Mouse (Mus musculus) liver, embryonic 13.5 days (tissue): ENCODE measurements around the gene Wdr25. TPM values are rescaled to one million over a fixed set of nuclear protein-coding genes. Genes with fewer than 3 reads are reported as not detected.

ENCODE experiments used
- ATAC-seq: fragments of 200-750 bp; cut with Nextera tagmentation; 2 replicates; pipeline ENCODE4 v1.8.0; 2017; ENCODE audit warnings: low read depth, mild to moderate bottlenecking, moderate number of reproducible peaks, moderate library complexity
- DNase-seq: peaks from one replicate; pipeline ENCODE4 v3.0.0; 2022
- H3K27ac ChIP-seq: fragments of 300-500 bp; sonication (generic); 2 replicates; pipeline ENCODE4 v1.5.1; 2015; ENCODE audit warnings: moderate library complexity, mild to moderate bottlenecking, inconsistent platforms
- H3K27me3 ChIP-seq: fragments of 300-500 bp; sonication (generic); 2 replicates; pipeline ENCODE4 v1.6.1; 2015; ENCODE audit warnings: mild to moderate bottlenecking, inconsistent platforms
- H3K36me3 ChIP-seq: fragments of 300-500 bp; sonication (generic); 2 replicates; pipeline ENCODE4 v1.6.1; 2015; ENCODE audit warnings: mild to moderate bottlenecking, inconsistent platforms
- H3K4me1 ChIP-seq: fragments of 300-500 bp; sonication (generic); replicated peaks from 2 replicates; pipeline ENCODE4 v1.6.1; 2015; ENCODE audit warnings: inconsistent platforms
- H3K4me2 ChIP-seq: fragments of 300-500 bp; sonication (generic); 2 replicates; pipeline ENCODE4 v1.6.1; 2015; ENCODE audit warnings: inconsistent platforms, mild to moderate bottlenecking, moderate library complexity
- H3K4me3 ChIP-seq: fragments of 300-500 bp; sonication (generic); replicated peaks from 2 replicates; pipeline ENCODE4 v1.5.1; 2015; ENCODE audit warnings: mild to moderate bottlenecking, inconsistent platforms
- H3K9ac ChIP-seq: fragments of 300-500 bp; sonication (generic); 2 replicates; pipeline ENCODE4 v1.6.1; 2015; ENCODE audit warnings: mild to moderate bottlenecking, inconsistent platforms
- H3K9me3 ChIP-seq: fragments of 300-500 bp; sonication (generic); replicated peaks from 2 replicates; pipeline ENCODE4 v1.6.1; 2016; ENCODE audit warnings: inconsistent platforms
- WGBS: fragments of 180-500 bp; shearing (Covaris S2); methylation state at CpG from one replicate; pipeline ENCODE4 v1.1.7; 2015; ENCODE audit not compliant: insufficient replicate concordance; 5-methylcytosine and 5-hydroxymethylcytosine counted together
- polyA plus RNA-seq: library from polyadenylated mRNA; unstranded; fragments of >200 nt; fragmentation: Nextera tagmentation; extraction: Ambion mirVana; gene quantifications from 2 replicates; pipeline ENCODE4 v1.2.1, GENCODE M21; 2015

Gene Wdr25
- polyA plus RNA-seq, 1 experiment from 2014 or later: 2.7 TPM

DNA sequence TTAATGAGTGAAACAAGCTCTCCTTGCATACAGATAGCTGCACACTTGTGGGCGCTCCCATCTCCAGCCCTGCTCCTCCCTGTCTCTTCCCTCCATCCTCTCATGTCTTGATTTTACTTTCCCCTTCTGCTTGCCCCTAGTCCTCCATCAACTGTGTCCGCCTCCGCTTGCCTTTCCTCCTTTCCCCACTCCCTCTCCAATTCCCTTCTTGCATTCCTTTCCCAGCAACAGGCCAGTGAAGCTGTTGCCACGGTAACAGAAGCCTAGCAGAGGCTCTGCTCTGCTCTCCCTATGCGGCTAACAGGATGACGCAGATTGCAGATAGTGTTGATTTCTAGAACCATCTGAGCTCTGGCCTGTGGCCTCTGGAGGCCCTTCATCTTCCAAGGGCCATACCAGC lies 22.5 kb downstream of the Wdr25 start:
- peaks cover 2% of the 10 kb centered on the region; the same call in 1 of the 2 replicates for H3K4me1 ChIP-seq
- no peak overlapping the region for H3K27ac ChIP-seq
- no peak for ATAC-seq
- H3K9ac ChIP-seq: no peak overlapping the region
- H3K27me3 ChIP-seq: no peaks in the 10 kb centered on the region
- 63% methylated on average over 6 of the region's 6 CpGs for WGBS
- H3K4me3 ChIP-seq: no peak overlapping the region
- no peaks in the 10 kb centered on the region for H3K36me3 ChIP-seq
- H3K9me3 ChIP-seq: no peaks in the 10 kb centered on the region
- no peak overlapping the region for H3K4me2 ChIP-seq
- DNase-seq: no peak

DNA sequence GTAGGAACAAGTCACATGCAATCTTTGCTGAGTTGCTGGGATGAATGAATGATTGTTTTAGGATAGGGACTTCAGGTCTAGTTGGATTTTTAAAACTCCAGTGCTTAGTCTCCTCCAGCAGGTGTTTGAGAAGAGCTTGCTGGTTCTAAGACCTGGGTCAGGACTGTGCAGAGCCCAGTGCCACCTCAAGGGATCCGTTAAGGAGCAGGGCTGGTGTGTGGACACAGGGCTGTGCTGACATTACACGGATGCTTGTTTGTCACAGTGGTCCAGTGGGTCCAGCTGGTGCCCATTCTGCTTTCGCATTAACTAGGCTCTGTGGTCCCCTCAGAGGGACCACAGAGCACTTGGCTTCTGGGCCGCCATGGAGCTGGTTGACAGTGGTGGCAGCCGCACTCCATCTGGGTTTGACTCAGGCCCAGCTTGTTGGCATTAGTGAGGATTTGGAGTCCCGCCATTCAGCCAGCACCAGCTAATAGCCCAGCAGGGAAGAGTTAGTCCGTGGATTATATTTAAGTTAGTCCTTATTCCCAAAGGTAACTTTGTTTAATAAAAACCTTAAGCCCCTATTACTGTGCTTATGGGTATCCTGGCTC lies 23.1 kb downstream of the Wdr25 start:
- DNase-seq: no peak

DNA sequence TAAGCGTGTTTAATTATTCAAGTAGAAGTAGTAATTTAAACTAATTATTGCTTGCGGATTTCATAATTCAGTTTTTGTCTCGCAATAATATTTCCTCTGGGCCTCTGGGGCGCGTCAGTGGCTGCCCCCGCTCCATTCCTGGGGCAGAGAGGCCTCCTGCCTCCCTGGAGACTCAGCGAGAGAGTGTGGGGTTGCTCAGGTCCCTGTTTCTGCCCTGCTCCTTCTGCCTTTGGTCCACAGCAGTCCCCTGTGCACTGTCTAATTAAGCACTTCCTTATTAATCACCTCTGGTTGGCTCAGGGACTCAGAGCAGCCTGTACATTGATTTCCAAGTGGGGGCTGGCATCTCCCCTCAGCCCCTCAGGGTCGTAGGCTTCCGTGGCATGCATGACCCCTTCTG lies 24.1 kb downstream of the Wdr25 start:
- 68% methylated on average over 9 of the region's 9 CpGs for WGBS
- H3K27ac ChIP-seq: no peak overlapping the region

More for the DNA sequence above, 23.1 kb downstream of the Wdr25 start:
- no peak for ATAC-seq
- Histone ChIP-seq H3K4me1 (peaks cover 2% of the 10 kb centered on the region; the same call in 1 of the 2 replicates), H3K9ac (no peak overlapping the region), H3K27ac (no peak overlapping the region), H3K4me3 (no peak overlapping the region), H3K36me3 (no peaks in the 10 kb centered on the region), H3K4me2 (no peak overlapping the region), H3K27me3 (no peaks in the 10 kb centered on the region), H3K9me3 (no peaks in the 10 kb centered on the region)
- 74% methylated on average over 7 of the region's 7 CpGs for WGBS

DNA sequence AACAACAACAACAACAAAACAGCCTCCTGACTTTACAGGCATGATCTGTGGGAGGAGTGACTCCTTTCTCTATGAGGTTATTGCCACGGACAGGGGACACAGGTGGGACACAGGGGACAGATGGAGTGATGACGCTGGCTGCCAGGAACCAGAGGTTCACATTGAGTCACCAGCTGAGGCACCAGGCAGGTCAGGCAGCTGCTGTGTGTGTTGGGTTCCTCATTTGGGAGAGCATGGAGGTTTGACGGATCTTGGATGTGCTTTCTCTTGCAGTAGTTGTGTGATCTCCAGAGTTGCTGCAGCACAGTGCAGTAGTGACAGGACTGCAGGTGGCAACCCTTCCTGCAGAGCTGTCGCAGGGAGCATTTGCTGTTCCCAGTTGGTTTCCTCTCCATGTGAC lies 25.3 kb downstream of the Wdr25 start:
- Histone ChIP-seq H3K27me3 (no peaks in the 10 kb centered on the region), H3K4me3 (no peak overlapping the region), H3K9ac (no peak overlapping the region), H3K27ac (no peak overlapping the region), H3K4me1 (peaks cover 2% of the 10 kb centered on the region; the same call in 1 of the 2 replicates), H3K36me3 (no peaks in the 10 kb centered on the region), H3K9me3 (no peaks in the 10 kb centered on the region), H3K4me2 (no peak overlapping the region)
- DNase-seq (no peak), ATAC-seq (no peak)
- WGBS: 52% methylated on average over 4 of the region's 4 CpGs

More for the DNA sequence above, 24.1 kb downstream of the Wdr25 start:
- Histone ChIP-seq H3K4me1 (peaks cover 2% of the 10 kb centered on the region; the same call in 1 of the 2 replicates), H3K9me3 (no peaks in the 10 kb centered on the region), H3K4me3 (no peak overlapping the region), H3K27me3 (no peaks in the 10 kb centered on the region), H3K4me2 (no peak overlapping the region), H3K9ac (no peak overlapping the region), H3K36me3 (no peaks in the 10 kb centered on the region)
- ATAC-seq: no peak
- DNase-seq: no peak

DNA sequence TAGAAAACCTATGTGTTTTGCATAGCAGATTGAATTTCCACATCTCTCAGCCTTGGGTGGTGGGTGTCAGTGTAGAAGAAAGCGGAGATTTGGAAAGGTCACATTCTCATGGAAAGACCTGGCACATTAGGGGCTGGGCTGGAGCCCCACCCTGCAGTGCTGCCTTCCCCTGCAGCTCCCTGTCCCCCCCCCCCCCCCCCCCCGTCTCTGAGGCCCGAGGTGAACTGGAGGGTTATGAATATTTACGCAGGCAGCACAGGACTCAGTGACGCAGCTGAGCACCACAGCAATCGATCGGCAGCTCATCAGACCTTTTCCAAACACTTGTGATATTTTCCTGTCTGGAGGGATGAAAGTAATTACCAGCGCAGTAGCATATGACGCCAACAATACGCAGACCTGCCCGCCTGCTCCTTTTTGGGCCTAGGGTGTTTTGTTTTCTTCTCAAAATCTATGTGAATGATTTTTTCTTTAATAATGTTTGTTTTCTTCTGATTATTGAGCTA lies 33.2 kb downstream of the Wdr25 start:
- H3K9me3 ChIP-seq: no peaks in the 10 kb centered on the region
- WGBS: 86% methylated on average over 9 of the region's 11 CpGs
- no peak overlapping the region for H3K9ac ChIP-seq
- no peaks in the 10 kb centered on the region for H3K27me3 ChIP-seq
- H3K4me3 ChIP-seq: no peak overlapping the region
- no peaks in the 10 kb centered on the region for H3K36me3 ChIP-seq
- DNase-seq (no peak), ATAC-seq (no peak)
- 0 out of 2 replicates have a peak, but pooled peaks cover 10% of the 10 kb centered on the region for H3K4me1 ChIP-seq
- no peak overlapping the region for H3K4me2 ChIP-seq
- no peak overlapping the region for H3K27ac ChIP-seq

DNA sequence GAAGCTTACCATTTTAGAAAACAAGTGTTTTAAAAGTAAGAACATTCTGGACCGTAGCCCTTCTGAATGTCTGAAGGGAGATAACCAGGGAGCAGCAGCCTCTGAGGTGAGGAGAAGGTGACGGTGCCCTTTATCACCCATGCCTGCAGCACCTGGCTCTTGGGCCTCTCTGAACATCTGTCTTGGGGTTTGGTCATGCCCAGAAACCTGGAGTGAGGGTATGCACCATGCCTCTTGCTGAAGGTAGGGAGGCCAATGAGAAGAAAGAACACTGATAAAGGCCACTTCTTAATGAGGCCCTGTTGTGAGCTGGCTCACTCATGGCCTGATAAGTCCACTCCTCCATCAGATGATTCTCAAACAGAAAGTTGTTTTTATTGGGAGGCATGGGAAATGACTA lies 34.8 kb downstream of the Wdr25 start:
- Histone ChIP-seq H3K27me3 (no peaks in the 10 kb centered on the region), H3K4me1 (0 out of 2 replicates have a peak, but pooled peaks cover 10% of the 10 kb centered on the region), H3K36me3 (no peaks in the 10 kb centered on the region), H3K4me3 (no peak overlapping the region), H3K27ac (no peak overlapping the region), H3K9me3 (no peaks in the 10 kb centered on the region), H3K9ac (no peak overlapping the region), H3K4me2 (no peak overlapping the region)
- ATAC-seq: peak; percentile 45
- 31% methylated on average over 2 of the region's 2 CpGs for WGBS
- DNase-seq: peak; percentile 4

DNA sequence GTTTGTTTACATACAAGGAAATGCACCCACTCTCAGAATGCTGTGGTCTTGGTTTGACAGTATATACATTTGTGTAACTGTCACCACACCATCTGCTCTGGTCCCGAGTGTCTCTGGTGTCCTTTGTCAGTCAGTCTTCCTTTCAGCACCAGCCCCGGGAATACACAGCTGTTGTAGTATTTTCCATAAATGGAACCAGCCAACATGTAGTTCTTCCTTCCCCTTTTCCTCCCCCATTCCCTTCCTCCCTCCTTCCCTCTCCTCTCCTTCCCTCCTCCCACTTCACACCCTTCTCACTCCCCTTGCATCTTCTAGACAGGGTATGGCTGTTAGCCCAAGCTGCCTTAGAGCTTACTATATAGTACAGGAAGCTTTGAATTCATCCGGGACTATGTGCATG lies 36.0 kb downstream of the Wdr25 start:
- no peaks in the 10 kb centered on the region for H3K27me3 ChIP-seq
- H3K36me3 ChIP-seq: no peaks in the 10 kb centered on the region
- WGBS: 64% methylated on average over 3 of the region's 3 CpGs
- no peak overlapping the region for H3K4me3 ChIP-seq
- DNase-seq (no peak), ATAC-seq (no peak)
- H3K9me3 ChIP-seq: no peaks in the 10 kb centered on the region
- H3K9ac ChIP-seq: no peak overlapping the region
- no peak overlapping the region for H3K4me2 ChIP-seq
- H3K4me1 ChIP-seq: 0 out of 2 replicates have a peak, but pooled peaks cover 10% of the 10 kb centered on the region
- no peak overlapping the region for H3K27ac ChIP-seq

DNA sequence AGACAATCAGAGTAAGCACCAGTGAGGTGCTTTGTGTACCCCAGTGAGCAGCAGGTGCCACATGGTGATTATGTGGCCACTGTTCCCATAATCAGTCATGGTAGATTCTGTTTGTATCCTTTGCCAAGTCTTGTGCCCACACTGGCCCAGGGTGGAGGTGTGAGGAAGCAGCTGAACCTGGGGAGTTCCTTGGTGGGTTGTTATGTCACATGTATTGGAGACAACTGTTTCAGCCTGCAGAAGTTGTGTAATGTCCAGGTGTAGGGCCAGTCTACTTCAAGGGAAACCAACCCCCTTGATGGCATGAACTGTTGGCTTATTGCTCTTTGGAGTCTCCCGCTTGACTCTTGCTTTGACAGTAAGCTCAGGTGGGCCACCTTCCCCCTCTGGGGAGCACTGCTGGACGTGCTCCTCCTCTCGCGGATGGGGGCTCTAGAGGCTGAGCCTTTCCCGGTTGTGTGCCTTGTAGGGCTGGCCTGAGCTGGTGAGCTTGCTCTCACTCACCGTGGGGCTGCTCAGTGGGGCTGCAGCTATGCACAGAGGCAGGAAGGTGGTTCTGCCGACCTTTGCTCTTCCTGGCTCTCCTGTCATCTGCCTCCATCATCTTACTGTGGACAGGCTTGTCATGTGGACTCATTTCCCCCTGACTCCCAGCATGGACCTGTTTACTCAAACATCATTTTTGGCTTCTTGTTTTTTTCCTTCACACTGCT lies 38.1 kb downstream of the Wdr25 start:
- no peaks in the 10 kb centered on the region for H3K9me3 ChIP-seq
- H3K4me1 ChIP-seq: 0 out of 2 replicates have a peak, but pooled peaks cover 9% of the 10 kb centered on the region
- no peak for DNase-seq
- no peak overlapping the region for H3K27ac ChIP-seq
- no peak overlapping the region for H3K9ac ChIP-seq
- no peak overlapping the region for H3K4me3 ChIP-seq
- H3K4me2 ChIP-seq: no peak overlapping the region
- H3K36me3 ChIP-seq: no peaks in the 10 kb centered on the region
- 51% methylated on average over 7 of the region's 7 CpGs for WGBS
- no peaks in the 10 kb centered on the region for H3K27me3 ChIP-seq
- no peak for ATAC-seq

DNA sequence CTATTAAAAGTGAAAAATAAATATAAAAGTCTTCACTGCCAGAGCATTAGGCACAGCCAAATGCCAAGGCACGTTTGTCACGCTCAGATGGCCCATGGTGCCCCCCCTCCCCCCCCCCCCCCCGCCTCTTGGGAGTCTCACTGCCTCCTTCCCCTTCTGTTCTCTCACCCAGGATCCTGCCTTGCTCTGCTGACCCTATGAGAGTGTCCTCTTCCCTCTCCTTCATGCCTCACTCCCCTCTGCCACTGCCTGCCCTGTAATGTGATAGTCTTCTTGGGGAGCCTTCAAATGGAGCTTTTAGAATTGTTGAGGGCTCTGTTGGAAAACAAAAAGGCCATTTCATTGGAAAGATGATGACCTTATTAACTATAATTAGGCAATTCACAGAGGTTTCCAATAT lies 38.7 kb downstream of the Wdr25 start:
- Histone ChIP-seq H3K27me3 (no peaks in the 10 kb centered on the region), H3K9ac (no peak overlapping the region), H3K4me3 (no peak overlapping the region), H3K4me2 (no peak overlapping the region), H3K27ac (no peak overlapping the region), H3K4me1 (0 out of 2 replicates have a peak, but pooled peaks cover 9% of the 10 kb centered on the region), H3K36me3 (no peaks in the 10 kb centered on the region), H3K9me3 (no peaks in the 10 kb centered on the region)
- ATAC-seq: no peak
- 55% methylated on average over 2 of the region's 3 CpGs for WGBS
- DNase-seq: no peak

DNA sequence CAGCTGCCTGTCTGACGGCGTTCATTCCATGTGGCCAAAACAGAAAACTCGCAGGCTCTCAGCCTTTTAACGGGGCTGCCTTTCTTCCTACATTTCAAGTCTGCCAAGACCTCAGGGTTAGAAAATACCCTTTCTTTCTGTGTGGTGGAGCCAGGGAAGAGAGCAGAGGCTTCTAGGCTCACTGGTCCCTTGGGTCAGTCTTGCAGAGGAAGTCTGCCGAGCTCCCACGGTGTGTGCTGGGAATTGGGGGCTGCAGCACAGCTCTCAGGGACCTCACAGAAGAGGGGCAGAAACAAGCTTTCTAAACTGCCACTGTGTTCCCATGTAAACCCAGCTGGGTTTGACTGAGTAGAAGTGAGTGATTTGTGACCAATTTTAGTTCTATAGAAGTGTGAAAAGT lies 40.8 kb downstream of the Wdr25 start:
- no peaks in the 10 kb centered on the region for H3K36me3 ChIP-seq
- no peak overlapping the region for H3K27ac ChIP-seq
- H3K4me2 ChIP-seq: no peak overlapping the region
- DNase-seq: no peak
- H3K27me3 ChIP-seq: no peaks in the 10 kb centered on the region
- H3K9ac ChIP-seq: no peak overlapping the region
- no peak for ATAC-seq
- H3K4me1 ChIP-seq: no peaks in the 10 kb centered on the region
- no peaks in the 10 kb centered on the region for H3K9me3 ChIP-seq
- no peak overlapping the region for H3K4me3 ChIP-seq
- 67% methylated on average over 6 of the region's 6 CpGs for WGBS

DNA sequence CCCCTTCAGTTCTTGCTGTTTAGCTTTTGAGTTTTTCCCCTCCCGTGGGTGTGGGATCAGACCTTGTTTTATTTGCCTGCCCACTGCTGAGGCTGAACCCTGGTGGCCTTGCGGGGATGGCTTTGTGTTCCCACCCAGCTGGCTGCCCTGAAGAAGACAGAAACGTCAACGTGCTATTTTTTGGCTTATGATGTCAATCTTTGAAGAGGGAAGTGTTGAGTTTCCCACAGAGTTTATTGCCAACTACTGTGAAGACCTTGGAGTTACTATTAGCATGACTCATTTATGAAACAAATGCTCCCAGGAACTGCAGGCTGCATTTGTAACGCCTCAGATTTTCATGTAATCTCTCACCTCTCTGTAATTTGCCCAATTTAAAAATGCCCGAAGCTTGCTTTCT lies 43.4 kb downstream of the Wdr25 start:
- WGBS: 51% methylated on average over 6 of the region's 6 CpGs
- no peak for ATAC-seq
- Histone ChIP-seq H3K9me3 (no peaks in the 10 kb centered on the region), H3K9ac (no peak overlapping the region), H3K27ac (no peak overlapping the region), H3K36me3 (no peaks in the 10 kb centered on the region), H3K4me2 (no peak overlapping the region), H3K27me3 (no peaks in the 10 kb centered on the region), H3K4me1 (no peaks in the 10 kb centered on the region), H3K4me3 (no peak overlapping the region)
- no peak for DNase-seq
